Mouse (Mus musculus) spleen, adult 2 months (tissue): Measurements from ENCODE around the gene Ltbp2.
A peak's percentile ranks its signal among the peaks of the same experiment; 100 is the strongest.

ENCODE experiments used
- CTCF ChIP-seq: fragments of 200-500 bp; IDR thresholded peaks from 2 replicates; pipeline ENCODE4 v1.5.1; 2011; ENCODE audit warnings: mild to moderate bottlenecking, inconsistent platforms; ENCODE audit not compliant: insufficient read depth, insufficient read length, insufficient replicate concordance; ENCODE audit errors: extremely low read depth
- POLR2A ChIP-seq: fragments of 200-500 bp; IDR thresholded peaks from 2 replicates; pipeline ENCODE4 v1.6.1; 2011; ENCODE audit warnings: low read depth, low read length, inconsistent platforms

- TF ChIP-seq CTCF: peak; percentile 13; the same call in 1 of the 2 replicates
- no peak for TF ChIP-seq POLR2A
Measured at GRCm38 (mm10) chr12:84759063-84759462, 117.3 kb downstream of the Ltbp2 start.
